ENCODE assay signal across 29 mouse cellular contexts in the genomic region with DNA sequence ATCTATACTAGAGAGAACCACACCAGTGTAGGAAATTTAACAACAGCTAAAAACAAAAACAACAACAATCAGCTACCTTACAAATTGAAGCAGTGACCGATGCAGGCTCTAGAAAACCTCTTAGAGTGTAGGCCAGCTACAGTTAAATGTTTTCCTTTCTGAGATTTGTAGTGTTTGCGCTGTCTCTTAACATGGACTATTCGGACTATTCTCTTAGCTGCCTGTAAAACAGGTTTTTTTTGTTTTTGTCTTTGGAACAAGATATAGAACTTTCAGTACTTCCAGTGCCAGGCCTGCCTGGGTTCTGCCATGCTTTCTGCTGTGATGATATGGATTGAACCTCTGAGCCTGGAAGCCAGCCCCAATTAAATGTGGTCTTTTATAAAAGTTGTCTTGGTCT.
"Had no signal": no experiment of that assay in that cellular context is flagged by ENCODE, and none has a peak within 500 bp of the region (broad histone marks: within the 10 kb centered on the region; RNA-seq: fewer than 3 reads in every experiment).

No protein-coding gene starts in this region.

- H3K27ac ChIP-seq: embryonic facial prominence, embryonic 10.5 days; embryonic facial prominence, embryonic 12.5 days; embryonic facial prominence, embryonic 13.5 days; embryonic facial prominence, embryonic 15.5 days; forebrain, embryonic 10.5 days; forebrain, embryonic 12.5 days; forebrain, embryonic 13.5 days; forebrain, embryonic 15.5 days; gastrocnemius, adult 2 months; heart, adult 2 months had no signal

- H3K4me2 ChIP-seq: embryonic facial prominence, embryonic 12.5 days; embryonic facial prominence, embryonic 13.5 days; embryonic facial prominence, embryonic 15.5 days; forebrain, embryonic 12.5 days; forebrain, embryonic 13.5 days; forebrain, embryonic 15.5 days had no signal

- DNase-seq: cerebellum, adult 2 months; cerebellum, adult 8-10 months; cerebellum, adult 9-10 months; cerebellum, adult 9-11 months; cerebellum, postnatal 10 days; cerebellum, postnatal 14 days; cerebellum, postnatal 25 days; cerebellum, postnatal 36 days; embryo, embryonic 11 days; forebrain, postnatal 0 days; gastrocnemius, adult 2 months; gastrocnemius, postnatal 10 days; gastrocnemius, postnatal 14 days; gastrocnemius, postnatal 25 days; gastrocnemius, postnatal 36 days; heart, adult 11 months; heart, adult 18-20 months; heart, adult 2 months had no signal

- H3K4me1 ChIP-seq: embryonic facial prominence, embryonic 10.5 days; embryonic facial prominence, embryonic 12.5 days; embryonic facial prominence, embryonic 13.5 days; embryonic facial prominence, embryonic 15.5 days; forebrain, embryonic 10.5 days; forebrain, embryonic 12.5 days; forebrain, embryonic 13.5 days; forebrain, embryonic 15.5 days had no signal

- H3K27me3 ChIP-seq: embryonic facial prominence, embryonic 12.5 days; embryonic facial prominence, embryonic 13.5 days; embryonic facial prominence, embryonic 15.5 days; forebrain, embryonic 12.5 days; forebrain, embryonic 13.5 days; forebrain, embryonic 15.5 days had no signal

- H3K4me3 ChIP-seq: embryonic facial prominence, embryonic 10.5 days; embryonic facial prominence, embryonic 12.5 days; embryonic facial prominence, embryonic 13.5 days; embryonic facial prominence, embryonic 15.5 days; erythroblast, embryonic 14.5 days; forebrain, embryonic 10.5 days; forebrain, embryonic 12.5 days; forebrain, embryonic 13.5 days; forebrain, embryonic 15.5 days; gastrocnemius, adult 2 months; heart, adult 2 months had no signal

- ATAC-seq: forebrain, embryonic 13.5 days; forebrain, embryonic 14.5 days; forebrain, embryonic 15.5 days; forebrain, embryonic 16.5 days; forebrain, postnatal 0 days had no signal

- H3K9ac ChIP-seq: embryonic facial prominence, embryonic 12.5 days; embryonic facial prominence, embryonic 13.5 days; embryonic facial prominence, embryonic 15.5 days; forebrain, embryonic 12.5 days; forebrain, embryonic 13.5 days; forebrain, embryonic 15.5 days; forebrain, postnatal 0 days had no signal

- H3K9me3 ChIP-seq: embryonic facial prominence, embryonic 12.5 days had no signal
